9 mouse cellular contexts compared by ENCODE assay signal in genomic region chr7:3366705-3367516, GRCm38 (mm10). TPM values are rescaled to one million over a fixed set of nuclear protein-coding genes. Genes with fewer than 3 reads are reported as not detected.
DNase-seq lines count a peak whose midpoint lies in the region; ATAC-seq and TF ChIP-seq lines count a peak whose summit lies in the region.
"Had no signal": no experiment of that assay in that cellular context is flagged by ENCODE, and none has a peak within 500 bp of the region (broad histone marks: within the 10 kb centered on the region; RNA-seq: fewer than 3 reads in every experiment).

No protein-coding gene starts in this region.

- peak overlapping the region; percentile 43 for H3K4me2 ChIP-seq in embryonic facial prominence, embryonic 14.5 days (ENCODE audit: low read depth, low read length)
- peak overlapping the region; percentile 3; the same call in 1 of the 2 replicates for H3K4me2 ChIP-seq in liver, postnatal 0 days (ENCODE audit: low read depth, low read length)

- H3K27ac ChIP-seq in MEL (ENCODE audit: control insufficient read depth, low read depth, low read length) = no peak overlapping the region
- H3K27ac ChIP-seq in embryonic facial prominence, embryonic 14.5 days (replicated peaks; ENCODE audit: low read depth, low read length) = no peak overlapping the region
- H3K27ac ChIP-seq in liver, postnatal 0 days (ENCODE audit: low read depth) = no peak overlapping the region
- H3K27ac ChIP-seq: embryonic facial prominence, embryonic 12.5 days had no signal

- H3K27me3 ChIP-seq in MEL (ENCODE audit: control insufficient read depth in 1 of 2, insufficient read depth in 2 of 2, low read length in 2 of 2) = no peaks in the 10 kb centered on the region
- H3K27me3 ChIP-seq in embryonic facial prominence, embryonic 14.5 days (replicated peaks; ENCODE audit: control insufficient read depth, insufficient read depth, low read length) = 0 out of 2 replicates have a peak, but pooled peaks cover 8% of the 10 kb centered on the region
- H3K27me3 ChIP-seq in liver, postnatal 0 days (ENCODE audit: insufficient read depth, low read length) = peaks cover 31% of the 10 kb centered on the region

- no peak overlapping the region for H3K4me3 ChIP-seq in MEL (ENCODE audit: control insufficient read depth in 1 of 2, insufficient read depth in 1 of 2, low read depth in 2 of 2, low read length in 2 of 2)
- H3K4me3 ChIP-seq in embryonic facial prominence, embryonic 14.5 days (ENCODE audit: low read depth, low read length) = no peak overlapping the region
- H3K4me3 ChIP-seq in liver, postnatal 0 days (ENCODE audit: low read depth, low read length) = no peak overlapping the region
- H3K4me3 ChIP-seq: embryonic facial prominence, embryonic 12.5 days had no signal

- no peaks in the 10 kb centered on the region for H3K36me3 ChIP-seq in MEL (ENCODE audit: control insufficient read depth in 1 of 2, insufficient read depth in 2 of 2, low read length in 2 of 2)
- peaks cover 12% of the 10 kb centered on the region for H3K36me3 ChIP-seq in embryonic facial prominence, embryonic 14.5 days (ENCODE audit: control insufficient read depth, insufficient read depth, low read length)
- H3K36me3 ChIP-seq in liver, postnatal 0 days (replicated peaks; ENCODE audit: insufficient read depth, low read length) = no peaks in the 10 kb centered on the region

- no peak for TF ChIP-seq RAD21 in MEL (IDR thresholded peaks at IDR 0.05; ENCODE audit: low read depth, low read length)

- 0 out of 2 replicates have a peak, but pooled peaks have one; percentile 31 for ATAC-seq in embryonic facial prominence, embryonic 14.5 days (ENCODE audit: low read depth)
- no peak for ATAC-seq in liver, postnatal 0 days

- no peaks in the 10 kb centered on the region for H3K4me1 ChIP-seq in MEL (ENCODE audit: control insufficient read depth in 1 of 2, insufficient read depth in 2 of 2, low read length in 2 of 2)
- peaks cover 3% of the 10 kb centered on the region; the same call in 1 of the 2 replicates for H3K4me1 ChIP-seq in embryonic facial prominence, embryonic 14.5 days (ENCODE audit: control insufficient read depth, insufficient read depth, low read length)
- H3K4me1 ChIP-seq in liver, postnatal 0 days (ENCODE audit: insufficient read depth) = no peaks in the 10 kb centered on the region

- TF ChIP-seq CTCF in MEL (IDR thresholded peaks at IDR 0.05 in 2 of 3, conservative IDR thresholded peaks at IDR 0.05 in 1 of 3; ENCODE audit: control insufficient read depth in 1 of 3, insufficient read depth in 1 of 3, low read depth in 2 of 3, low read length in 3 of 3, poor library complexity in 1 of 3, severe bottlenecking in 1 of 3) = no peak
- TF ChIP-seq CTCF in liver, postnatal 0 days (IDR thresholded peaks at IDR 0.05; ENCODE audit: low read depth) = no peak

- no peaks in the 10 kb centered on the region for H3K9me3 ChIP-seq in MEL (replicated peaks; ENCODE audit: insufficient read depth, low read length)
- no peaks in the 10 kb centered on the region for H3K9me3 ChIP-seq in embryonic facial prominence, embryonic 14.5 days (ENCODE audit: control insufficient read depth, low read length)
- H3K9me3 ChIP-seq in liver, postnatal 0 days (ENCODE audit: low read length) = no peaks in the 10 kb centered on the region
- H3K9me3 ChIP-seq: embryonic facial prominence, embryonic 12.5 days had no signal

- no peaks in the 10 kb centered on the region for H3K79me2 ChIP-seq in MEL (ENCODE audit: control insufficient read depth, insufficient read depth, low read length, poor library complexity)

- no peak; a peak in 1 of 4 replicates for TF ChIP-seq POLR2A in MEL (IDR thresholded peaks at IDR 0.05; ENCODE audit: control insufficient read depth in 1 of 2, insufficient read depth in 1 of 2, low read depth in 1 of 2, low read length in 2 of 2, poor library complexity in 1 of 2)

- WGBS in embryonic facial prominence, embryonic 14.5 days = 18% methylated on average over 42 of the region's 42 CpGs
- WGBS in liver, postnatal 0 days (ENCODE audit: insufficient replicate concordance) = 3% methylated on average over 42 of the region's 42 CpGs

- TF ChIP-seq EP300 in MEL (IDR thresholded peaks at IDR 0.05; ENCODE audit: low read depth in 1 of 2, low read length in 2 of 2) = no peak
- TF ChIP-seq EP300 in liver, postnatal 0 days (IDR thresholded peaks at IDR 0.05; ENCODE audit: low read depth) = no peak

- no peak overlapping the region for H3K9ac ChIP-seq in MEL (ENCODE audit: control insufficient read depth, low read depth, low read length, poor library complexity, severe bottlenecking)
- no peak overlapping the region for H3K9ac ChIP-seq in embryonic facial prominence, embryonic 14.5 days (ENCODE audit: low read depth, low read length)
- no peak overlapping the region for H3K9ac ChIP-seq in liver, postnatal 0 days (replicated peaks)
- H3K9ac ChIP-seq: embryonic facial prominence, embryonic 12.5 days had no signal

- peak; percentile 6 for DNase-seq in heart, postnatal 4 days
- no peak for DNase-seq in heart, adult 9 months (ENCODE audit: low spot score in 2 of 2)
- no peak for DNase-seq in MEL (ENCODE audit: low read depth, low spot score)
- DNase-seq in embryonic facial prominence, embryonic 14.5 days (ENCODE audit: low spot score) = no peak
- DNase-seq in liver, postnatal 0 days = no peak
- DNase-seq in right cerebral cortex, adult 18-20 months = no peak
- DNase-seq in retina, postnatal 1 day = no peak
- no peak for DNase-seq in cerebellum, postnatal 10 days

TF ChIP-seq in MEL, 35 proteins besides CTCF, POLR2A, EP300 and RAD21:
- TF ChIP-seq POLR2AphosphoS2 (IDR thresholded peaks at IDR 0.05; ENCODE audit: low read length) = 0 out of 2 replicates have a peak, but pooled peaks have one; percentile 37
- no peak for TF ChIP-seq GATA1 (IDR thresholded peaks at IDR 0.05; ENCODE audit: low read depth, low read length)

RNA-seq across cellular contexts. Expression of gene Cacng8, which starts 23.6 kb away (rescaled TPM):
- total RNA-seq in heart, postnatal 4 days (2021) = under 1 TPM in 1 of 2 experiments, not detected in 1; 0.18 TPM
- 4.6 and 5.6 TPM in 2 replicates for total RNA-seq in MEL (2012; rRNA removed)
- 1 to 10 TPM in 1 of 2 experiments, not detected in 1; 9.2 TPM for polyA plus RNA-seq in MEL (2012; ENCODE audit: insufficient read depth in 1 of 2, insufficient read length in 2 of 2, low read depth in 1 of 2, low replicate concordance in 2 of 2, missing spikeins in 1 of 2)
- 1.3 and 3.3 TPM in 2 replicates for polyA plus RNA-seq in embryonic facial prominence, embryonic 14.5 days (2014; fragmentation: Nextera tagmentation; extraction: Ambion mirVana)
- polyA plus RNA-seq in liver, postnatal 0 days (2015; fragmentation: Nextera tagmentation; extraction: Ambion mirVana) = not detected in 2 replicates

RNA-seq across cellular contexts. Expression of gene Cacng7, which starts 34.2 kb away (rescaled TPM):
- 1 to 10 TPM; 6.9 to 7.4 TPM for total RNA-seq in heart, postnatal 4 days (2021)
- total RNA-seq in MEL (2012; rRNA removed) = 0.04 TPM in 1 of 2 replicates, not detected in the other
- under 1 TPM in 1 of 2 experiments, not detected in 1; 0.11 TPM for polyA plus RNA-seq in MEL (2012; ENCODE audit: insufficient read depth in 1 of 2, insufficient read length in 2 of 2, low read depth in 1 of 2, low replicate concordance in 2 of 2, missing spikeins in 1 of 2)
- polyA plus RNA-seq in embryonic facial prominence, embryonic 14.5 days (2014; fragmentation: Nextera tagmentation; extraction: Ambion mirVana) = 1.7 and 3.1 TPM in 2 replicates
- 0.12 and 0.13 TPM in 2 replicates for polyA plus RNA-seq in liver, postnatal 0 days (2015; fragmentation: Nextera tagmentation; extraction: Ambion mirVana)

RNA-seq across cellular contexts. Expression of gene Cacng6, which starts 57.1 kb away (rescaled TPM):
- total RNA-seq in heart, postnatal 4 days (2021) = 1 to 10 TPM; 7.9 to 9.0 TPM
- not detected in 2 replicates for total RNA-seq in MEL (2012; rRNA removed)
- polyA plus RNA-seq in MEL (2012; ENCODE audit: insufficient read depth in 1 of 2, insufficient read length in 2 of 2, low read depth in 1 of 2, low replicate concordance in 2 of 2, missing spikeins in 1 of 2) = under 1 TPM in 1 of 2 experiments, not detected in 1; 0.08 TPM
- polyA plus RNA-seq in embryonic facial prominence, embryonic 14.5 days (2014; fragmentation: Nextera tagmentation; extraction: Ambion mirVana) = 13.0 and 14.5 TPM in 2 replicates
- 0.30 TPM in 1 of 2 replicates, not detected in the other for polyA plus RNA-seq in liver, postnatal 0 days (2015; fragmentation: Nextera tagmentation; extraction: Ambion mirVana)

Comparison
In these comparisons a context has a peak if more than half of its experiments do, and no peak if none do; other contexts are left out.
1. RNA of gene Cacng6, which starts 57.1 kb away (polyA plus RNA-seq): 13.0 to 14.5 TPM in embryonic facial prominence, embryonic 14.5 days; 0.08 TPM in MEL and 0.30 TPM in liver, postnatal 0 days; every median in the first group is over 10 times any median in the second.